Mouse (Mus musculus) stomach, embryonic 16.5 days (tissue): ENCODE measurements around the gene Trp53rkb. TPM values are rescaled to one million over a fixed set of nuclear protein-coding genes. Genes with fewer than 3 reads are reported as not detected.
"Not testable (repeated sequence)": the region's sequence is repeated elsewhere in the genome, so short reads cannot be mapped to it uniquely, and the experiment has no call there.

Experiments
- ATAC-seq: fragments of 200-750 bp; cut with Nextera tagmentation; 2 replicates; pipeline ENCODE4 v1.8.0; 2017; ENCODE audit warnings: moderate number of reproducible peaks, moderate TSS enrichment; ENCODE audit not compliant: insufficient read depth, low FRiP score
- H3K27ac ChIP-seq: fragments of 300-500 bp; sonication (generic); 2 replicates; pipeline ENCODE4 v1.5.1; 2014; ENCODE audit warnings: low read length
- H3K27me3 ChIP-seq: fragments of 300-500 bp; sonication (generic); 2 replicates; pipeline ENCODE4 v1.6.1; 2014; ENCODE audit warnings: low read length, control low read depth, mixed read lengths; ENCODE audit not compliant: control insufficient read depth, insufficient read depth
- H3K36me3 ChIP-seq: fragments of 300-500 bp; sonication (generic); 2 replicates; pipeline ENCODE4 v1.6.1; 2014; ENCODE audit warnings: low read length; ENCODE audit not compliant: control insufficient read depth, insufficient read depth
- H3K4me1 ChIP-seq: fragments of 300-500 bp; sonication (generic); 2 replicates; pipeline ENCODE4 v1.6.1; 2014; ENCODE audit warnings: low read length, control low read depth, mixed read lengths; ENCODE audit not compliant: control insufficient read depth, insufficient read depth
- H3K4me2 ChIP-seq: fragments of 300-500 bp; sonication (generic); 2 replicates; pipeline ENCODE4 v1.6.1; 2014; ENCODE audit warnings: low read depth, low read length, mixed read lengths
- H3K4me3 ChIP-seq: fragments of 300-500 bp; sonication (generic); replicated peaks from 2 replicates; pipeline ENCODE4 v1.5.1; 2014; ENCODE audit warnings: mild to moderate bottlenecking, low read length
- H3K9ac ChIP-seq: fragments of 300-500 bp; sonication (generic); 2 replicates; pipeline ENCODE4 v1.6.1; 2014; ENCODE audit warnings: low read length
- H3K9me3 ChIP-seq: fragments of 300-500 bp; sonication (generic); replicated peaks from 2 replicates; pipeline ENCODE4 v1.6.1; 2016; ENCODE audit warnings: low read length, control low read depth; ENCODE audit not compliant: control insufficient read depth
- WGBS: fragments of 180-500 bp; shearing (Covaris S2); extraction: QIAGEN DNeasy Blood & Tissue Kit; methylation state at CpG from one replicate; pipeline ENCODE4 v1.1.7; 2014; 5-methylcytosine and 5-hydroxymethylcytosine counted together
- polyA plus RNA-seq: library from polyadenylated mRNA; unstranded; fragments of >200 nt; fragmentation: Nextera tagmentation; extraction: Ambion mirVana; gene quantifications from 2 replicates; pipeline ENCODE4 v1.2.1, GENCODE M21; 2015

Trp53rkb gene
- polyA plus RNA-seq, 1 experiment from 2014 or later: 5.3 TPM

GRCm38 (mm10) chr2:166784376-166784775 is 8.0 kb upstream of the Trp53rkb start:
- H3K9ac ChIP-seq: no peak overlapping the region
- H3K4me3 ChIP-seq: no peak overlapping the region
- no peaks in the 10 kb centered on the region for H3K27me3 ChIP-seq
- 80% methylated on average over 6 of the region's 6 CpGs for WGBS
- H3K9me3 ChIP-seq: no peaks in the 10 kb centered on the region
- no peaks in the 10 kb centered on the region for H3K36me3 ChIP-seq
- H3K4me1 ChIP-seq: peaks cover 12% of the 10 kb centered on the region; the same call in 1 of the 2 replicates
- ATAC-seq: no peak
- H3K27ac ChIP-seq: no peak overlapping the region
- no peak overlapping the region for H3K4me2 ChIP-seq

GRCm38 (mm10) chr2:166786353-166787004 is 5.9 kb upstream of the Trp53rkb start:
- Histone ChIP-seq H3K9me3 (no peaks in the 10 kb centered on the region), H3K27ac (no peak overlapping the region), H3K4me3 (peak overlapping the region; percentile 62), H3K36me3 (no peaks in the 10 kb centered on the region), H3K9ac (peak overlapping the region; percentile 78), H3K4me2 (peak overlapping the region; percentile 90), H3K27me3 (no peaks in the 10 kb centered on the region), H3K4me1 (peaks cover 12% of the 10 kb centered on the region; the same call in 1 of the 2 replicates)
- peak; percentile 95 for ATAC-seq
- WGBS: under 1% methylated on average over 35 of the region's 35 CpGs

GRCm38 (mm10) chr2:166791738-166792137 is 593 bp upstream of the Trp53rkb start:
- Histone ChIP-seq H3K27ac (no peak overlapping the region), H3K4me2 (no peak overlapping the region), H3K4me1 (peaks cover 5% of the 10 kb centered on the region), H3K9me3 (no peaks in the 10 kb centered on the region), H3K9ac (no peak overlapping the region), H3K4me3 (no peak overlapping the region), H3K27me3 (no peaks in the 10 kb centered on the region), H3K36me3 (no peaks in the 10 kb centered on the region)
- WGBS: 78% methylated on average over 5 of the region's 5 CpGs
- ATAC-seq: no peak

GRCm38 (mm10) chr2:166793542-166794214 is 1.3 kb downstream of the Trp53rkb start:
- WGBS: under 1% methylated on average over 71 of the region's 76 CpGs
- not testable (repeated sequence) for H3K36me3 ChIP-seq, H3K27me3 ChIP-seq, H3K4me1 ChIP-seq, H3K9me3 ChIP-seq
- peak overlapping the region; percentile 83 for H3K9ac ChIP-seq
- H3K27ac ChIP-seq: peak overlapping the region; percentile 62
- peak overlapping the region; percentile 70 for H3K4me3 ChIP-seq
- peak overlapping the region; percentile 53 for H3K4me2 ChIP-seq
- ATAC-seq: peak; percentile 94

GRCm38 (mm10) chr2:166799615-166800472 is 7.5 kb downstream of the Trp53rkb start:
- Histone ChIP-seq H3K27me3 (no peaks in the 10 kb centered on the region), H3K9ac (no peak overlapping the region), H3K36me3 (no peaks in the 10 kb centered on the region), H3K9me3 (no peaks in the 10 kb centered on the region), H3K4me2 (no peak overlapping the region), H3K4me3 (no peak overlapping the region), H3K4me1 (no peaks in the 10 kb centered on the region), H3K27ac (no peak overlapping the region)
- WGBS: 72% methylated on average over 11 of the region's 11 CpGs
- ATAC-seq: no peak

- Histone ChIP-seq H3K4me2 (no peak overlapping the region), H3K4me3 (no peak overlapping the region), H3K27me3 (no peaks in the 10 kb centered on the region), H3K4me1 (no peaks in the 10 kb centered on the region), H3K36me3 (no peaks in the 10 kb centered on the region), H3K27ac (no peak overlapping the region), H3K9ac (no peak overlapping the region), H3K9me3 (no peaks in the 10 kb centered on the region)
- no peak for ATAC-seq
- 85% methylated on average over 7 of the region's 7 CpGs for WGBS
Measured at GRCm38 (mm10) chr2:166800473-166800857, 8.1 kb downstream of the Trp53rkb start.

GRCm38 (mm10) chr2:166801436-166801835 is 9.1 kb downstream of the Trp53rkb start:
- WGBS: 73% methylated on average over 2 of the region's 2 CpGs

GRCm38 (mm10) chr2:166803298-166803697 is 11.0 kb downstream of the Trp53rkb start:
- 78% methylated on average over 3 of the region's 3 CpGs for WGBS
- Histone ChIP-seq H3K36me3 (no peaks in the 10 kb centered on the region), H3K4me1 (peaks cover 8% of the 10 kb centered on the region), H3K4me3 (no peak overlapping the region), H3K27me3 (no peaks in the 10 kb centered on the region), H3K4me2 (no peak overlapping the region), H3K27ac (no peak overlapping the region), H3K9me3 (no peaks in the 10 kb centered on the region), H3K9ac (no peak overlapping the region)
- no peak for ATAC-seq

More at GRCm38 (mm10) chr2:166801436-166801835, 9.1 kb downstream of the Trp53rkb start:
- no peak overlapping the region for H3K4me2 ChIP-seq
- peaks cover 3% of the 10 kb centered on the region for H3K4me1 ChIP-seq
- H3K9ac ChIP-seq: no peak overlapping the region
- H3K27ac ChIP-seq: no peak overlapping the region
- H3K27me3 ChIP-seq: no peaks in the 10 kb centered on the region
- H3K36me3 ChIP-seq: no peaks in the 10 kb centered on the region
- no peak overlapping the region for H3K4me3 ChIP-seq
- H3K9me3 ChIP-seq: no peaks in the 10 kb centered on the region
- no peak for ATAC-seq
